Mouse (Mus musculus) limb, embryonic 12.5 days (tissue): ENCODE measurements at regions not wholly inside any gene's neighbourhood (a gene's known extent, or its start where the extent isn't known, plus 50 kb on each side); places are given as distances from the start of the nearest gene placed in this dataset.

Source experiments
- ATAC-seq: fragments of 200-750 bp; cut with Nextera tagmentation; 2 replicates; pipeline ENCODE4 v1.8.0; 2017; ENCODE audit warnings: low read depth, moderate TSS enrichment; ENCODE audit not compliant: insufficient number of reproducible peaks, insufficient read depth, low FRiP score, low TSS enrichment
- H3K27ac ChIP-seq: fragments of 300-500 bp; sonication (generic); 2 replicates; pipeline ENCODE4 v1.5.1; 2016; ENCODE audit warnings: mild to moderate bottlenecking, moderate library complexity
- H3K27me3 ChIP-seq: fragments of 300-500 bp; sonication (generic); 2 replicates; pipeline ENCODE4 v1.6.1; 2016; ENCODE audit warnings: mild to moderate bottlenecking, moderate library complexity
- H3K36me3 ChIP-seq: fragments of 300-500 bp; sonication (generic); 2 replicates; pipeline ENCODE4 v1.6.1; 2016; ENCODE audit warnings: mild to moderate bottlenecking, moderate library complexity
- H3K4me1 ChIP-seq: fragments of 300-500 bp; sonication (generic); replicated peaks from 2 replicates; pipeline ENCODE4 v1.6.1; 2016
- H3K4me2 ChIP-seq: fragments of 300-500 bp; sonication (generic); 2 replicates; pipeline ENCODE4 v1.6.1; 2016; ENCODE audit warnings: mild to moderate bottlenecking, moderate library complexity
- H3K4me3 ChIP-seq: fragments of 300-500 bp; sonication (generic); replicated peaks from 2 replicates; pipeline ENCODE4 v1.5.1; 2016; ENCODE audit warnings: mild to moderate bottlenecking
- H3K9ac ChIP-seq: fragments of 300-500 bp; sonication (generic); replicated peaks from 2 replicates; pipeline ENCODE4 v1.6.1; 2016; ENCODE audit warnings: mild to moderate bottlenecking, moderate library complexity
- H3K9me3 ChIP-seq: fragments of 300-500 bp; sonication (generic); 2 replicates; pipeline ENCODE4 v1.6.1; 2016; ENCODE audit warnings: mild to moderate bottlenecking, moderate library complexity
- WGBS: fragments of 180-500 bp; shearing (Covaris S2); methylation state at CpG from one replicate; pipeline ENCODE4 v1.1.7; 2016; 5-methylcytosine and 5-hydroxymethylcytosine counted together

- 68% methylated on average over 8 of the region's 8 CpGs for whole genome bisulfite sequencing
- Histone ChIP-seq H3K4me3 (no peak overlapping the region), H3K4me1 (no peaks in the 10 kb centered on the region), H3K9me3 (no peaks in the 10 kb centered on the region), H3K4me2 (no peak overlapping the region), H3K36me3 (no peaks in the 10 kb centered on the region), H3K27me3 (no peaks in the 10 kb centered on the region), H3K27ac (no peak overlapping the region), H3K9ac (no peak overlapping the region)
- no peak for ATAC-seq
Measured at GRCm38 (mm10) chr10:37260791-37261488, 122.2 kb upstream of the Marcks start.

DNA sequence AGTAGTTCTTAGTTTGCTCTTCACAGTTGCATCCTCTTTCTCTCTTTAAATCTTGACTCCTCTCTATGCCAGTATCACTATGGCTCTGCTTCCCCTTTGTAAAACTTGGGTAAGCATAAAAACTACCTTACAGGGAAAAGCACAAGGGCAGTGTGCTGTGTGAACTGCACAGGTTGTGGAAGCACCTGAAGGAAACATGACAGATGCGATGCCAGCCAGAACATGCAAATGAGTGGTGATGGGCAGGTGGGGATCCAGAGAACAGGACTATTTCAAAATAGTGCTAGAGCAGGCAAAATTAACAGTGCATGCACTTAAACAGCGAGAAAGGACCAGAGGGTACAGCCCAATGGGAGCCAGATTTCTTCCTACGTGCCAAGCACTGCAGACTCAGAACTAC lies 120.5 kb upstream of the Marcks start:
- no peaks in the 10 kb centered on the region for H3K27me3 ChIP-seq
- H3K36me3 ChIP-seq = no peaks in the 10 kb centered on the region
- WGBS = 95% methylated on average over 3 of the region's 3 CpGs
- ATAC-seq = no peak
- H3K9me3 ChIP-seq = no peaks in the 10 kb centered on the region
- H3K4me3 ChIP-seq = no peak overlapping the region
- H3K27ac ChIP-seq = no peak overlapping the region
- H3K9ac ChIP-seq = no peak overlapping the region
- no peaks in the 10 kb centered on the region for H3K4me1 ChIP-seq
- no peak overlapping the region for H3K4me2 ChIP-seq

- WGBS = 81% methylated on average over 6 of the region's 6 CpGs
- no peaks in the 10 kb centered on the region for H3K27me3 ChIP-seq
- no peaks in the 10 kb centered on the region for H3K9me3 ChIP-seq
- no peaks in the 10 kb centered on the region for H3K4me1 ChIP-seq
- no peak overlapping the region for H3K4me2 ChIP-seq
- no peak overlapping the region for H3K4me3 ChIP-seq
- ATAC-seq = no peak
- no peak overlapping the region for H3K9ac ChIP-seq
- H3K27ac ChIP-seq = no peak overlapping the region
- no peaks in the 10 kb centered on the region for H3K36me3 ChIP-seq
Measured at GRCm38 (mm10) chr10:37257544-37257943, 118.8 kb upstream of the Marcks start.

DNA sequence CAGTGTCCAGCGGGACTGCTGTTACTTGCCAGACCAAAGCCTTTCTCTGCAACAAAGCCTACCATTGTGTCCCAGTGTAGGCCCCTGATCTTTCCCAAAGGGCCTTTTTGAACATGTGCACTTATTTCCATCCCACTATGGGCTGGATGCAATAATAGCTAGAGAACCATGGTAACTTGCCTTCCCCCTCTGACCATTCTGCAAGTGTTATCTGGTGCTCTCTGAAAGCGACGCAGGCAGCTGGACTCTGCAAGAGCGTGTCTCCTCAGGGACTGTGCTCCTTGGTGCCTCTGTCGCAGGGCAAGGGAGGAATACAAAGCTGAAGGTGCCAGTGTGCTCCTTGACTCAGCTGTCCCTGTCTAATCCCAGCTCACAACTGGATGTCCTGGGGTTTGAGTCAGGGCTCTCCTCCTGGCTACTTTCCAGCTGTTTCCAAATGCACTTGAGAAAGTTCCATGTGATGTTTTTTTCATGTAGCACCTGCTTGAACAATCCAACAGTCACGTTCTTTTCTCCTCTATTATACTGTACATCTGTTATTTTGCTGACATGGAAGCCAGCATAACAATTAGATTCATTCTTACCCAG lies 112.3 kb upstream of the Marcks start:
- ATAC-seq = no peak; the same call in 1 of the 2 replicates
- Histone ChIP-seq H3K27ac (peak overlapping the region; percentile 74), H3K9ac (no peak overlapping the region), H3K9me3 (no peaks in the 10 kb centered on the region), H3K36me3 (no peaks in the 10 kb centered on the region), H3K4me3 (no peak overlapping the region), H3K27me3 (no peaks in the 10 kb centered on the region), H3K4me1 (peaks cover 24% of the 10 kb centered on the region), H3K4me2 (no peak overlapping the region)
- WGBS = 67% methylated on average over 6 of the region's 6 CpGs

DNA sequence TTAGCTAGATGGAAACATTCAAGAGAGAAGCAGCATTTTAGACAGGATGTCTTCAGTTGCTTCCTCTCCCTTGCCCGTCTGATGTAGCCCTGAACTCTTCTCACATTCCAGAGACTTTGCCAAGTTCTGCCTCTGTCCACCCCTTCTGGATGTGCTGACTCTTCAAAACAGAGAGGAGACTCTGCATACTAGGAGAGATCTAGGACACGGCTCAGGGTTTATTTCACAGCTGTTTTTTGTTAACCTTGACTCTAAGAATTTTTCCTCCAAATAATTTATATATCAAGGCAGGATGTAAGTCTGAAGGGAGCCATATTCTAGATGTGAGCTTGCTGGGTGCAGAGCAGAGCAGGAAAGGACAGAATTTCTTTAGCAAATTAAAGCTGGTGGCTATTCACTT lies 111.4 kb upstream of the Marcks start:
- no peak for ATAC-seq
- no peak overlapping the region for H3K9ac ChIP-seq
- WGBS = 18% methylated on average over 2 of the region's 2 CpGs
- peaks cover 24% of the 10 kb centered on the region for H3K4me1 ChIP-seq
- H3K4me2 ChIP-seq = no peak overlapping the region
- H3K36me3 ChIP-seq = no peaks in the 10 kb centered on the region
- H3K9me3 ChIP-seq = no peaks in the 10 kb centered on the region
- peak overlapping the region; percentile 74; the same call in 1 of the 2 replicates for H3K27ac ChIP-seq
- H3K27me3 ChIP-seq = no peaks in the 10 kb centered on the region
- H3K4me3 ChIP-seq = no peak overlapping the region

GRCm38 (mm10) chr10:37249511-37249910 lies 110.8 kb upstream of the Marcks start:
- Histone ChIP-seq H3K4me1 (peaks cover 24% of the 10 kb centered on the region), H3K27me3 (no peaks in the 10 kb centered on the region), H3K9me3 (no peaks in the 10 kb centered on the region), H3K36me3 (no peaks in the 10 kb centered on the region), H3K9ac (no peak overlapping the region), H3K4me3 (no peak overlapping the region), H3K4me2 (no peak overlapping the region), H3K27ac (0 out of 2 replicates have a peak overlapping the region, but pooled peaks have one; percentile 23)
- ATAC-seq = no peak
- 75% methylated on average over 4 of the region's 4 CpGs for WGBS

DNA sequence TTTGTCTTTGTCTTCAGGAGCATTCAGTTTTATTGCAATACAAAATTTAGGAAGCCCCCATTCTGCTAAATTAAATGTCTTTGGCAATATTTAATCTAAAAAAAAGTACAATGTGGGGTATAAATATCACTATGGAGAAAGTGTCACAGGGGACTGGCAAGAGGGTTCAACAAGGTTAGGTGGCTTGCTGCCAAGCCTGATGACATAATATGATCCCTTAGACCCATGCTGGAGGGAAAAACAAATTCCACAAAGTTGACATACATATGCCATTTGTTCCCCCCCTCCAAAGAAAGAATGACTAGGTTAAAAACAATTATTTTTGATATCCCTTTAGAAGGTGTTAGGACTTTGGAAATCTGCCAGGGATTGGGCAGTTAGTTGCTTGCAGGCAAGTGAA lies 108.4 kb upstream of the Marcks start:
- Histone ChIP-seq H3K4me2 (no peak overlapping the region), H3K4me3 (no peak overlapping the region), H3K36me3 (no peaks in the 10 kb centered on the region), H3K4me1 (peaks cover 26% of the 10 kb centered on the region), H3K27me3 (no peaks in the 10 kb centered on the region), H3K27ac (no peak overlapping the region), H3K9me3 (no peaks in the 10 kb centered on the region), H3K9ac (no peak overlapping the region)
- ATAC-seq = no peak

GRCm38 (mm10) chr10:37243136-37243535 lies 104.4 kb upstream of the Marcks start:
- H3K9ac ChIP-seq = no peak overlapping the region
- H3K9me3 ChIP-seq = no peaks in the 10 kb centered on the region
- no peak for ATAC-seq
- no peaks in the 10 kb centered on the region for H3K27me3 ChIP-seq
- 84% methylated on average over 2 of the region's 2 CpGs for WGBS
- H3K4me3 ChIP-seq = no peak overlapping the region
- H3K36me3 ChIP-seq = no peaks in the 10 kb centered on the region
- peaks cover 23% of the 10 kb centered on the region for H3K4me1 ChIP-seq
- no peak overlapping the region for H3K27ac ChIP-seq
- no peak overlapping the region for H3K4me2 ChIP-seq

- Histone ChIP-seq H3K9ac (no peak overlapping the region), H3K36me3 (no peaks in the 10 kb centered on the region), H3K27ac (peak overlapping the region; percentile 73), H3K4me2 (no peak overlapping the region), H3K4me1 (peaks cover 21% of the 10 kb centered on the region), H3K27me3 (no peaks in the 10 kb centered on the region), H3K4me3 (no peak overlapping the region), H3K9me3 (no peaks in the 10 kb centered on the region)
- ATAC-seq = no peak
- WGBS = 32% methylated on average over 4 of the region's 4 CpGs
Measured at GRCm38 (mm10) chr10:37241821-37242263, 103.1 kb upstream of the Marcks start.

GRCm38 (mm10) chr10:37240634-37241033 lies 101.9 kb upstream of the Marcks start:
- Histone ChIP-seq H3K27me3 (no peaks in the 10 kb centered on the region), H3K4me3 (no peak overlapping the region), H3K27ac (no peak overlapping the region), H3K4me2 (no peak overlapping the region), H3K36me3 (no peaks in the 10 kb centered on the region), H3K4me1 (peaks cover 21% of the 10 kb centered on the region), H3K9ac (no peak overlapping the region), H3K9me3 (no peaks in the 10 kb centered on the region)
- 40% methylated on average over 4 of the region's 4 CpGs for WGBS
- peak; percentile 68; the same call in 1 of the 2 replicates for ATAC-seq

- Histone ChIP-seq H3K27me3 (no peaks in the 10 kb centered on the region), H3K4me2 (no peak overlapping the region), H3K36me3 (no peaks in the 10 kb centered on the region), H3K4me3 (no peak overlapping the region), H3K4me1 (peaks cover 21% of the 10 kb centered on the region), H3K9me3 (no peaks in the 10 kb centered on the region), H3K9ac (no peak overlapping the region), H3K27ac (peak overlapping the region; percentile 41; the same call in 1 of the 2 replicates)
- no peak for ATAC-seq
- 79% methylated on average over 3 of the region's 3 CpGs for WGBS
Measured at GRCm38 (mm10) chr10:37240201-37240600, 101.5 kb upstream of the Marcks start.
